Mouse (Mus musculus) midbrain, embryonic 11.5 days (tissue): Measurements from ENCODE around the gene Rftn2. TPM values are rescaled to one million over a fixed set of nuclear protein-coding genes. Genes with fewer than 3 reads are reported as not detected.

Experiments used
- ATAC-seq: fragments of 200-750 bp; cut with Nextera tagmentation; 2 replicates; pipeline ENCODE4 v1.8.0; 2017; ENCODE audit warnings: moderate TSS enrichment, moderate library complexity; ENCODE audit not compliant: low FRiP score
- DNase-seq: peaks from one replicate; pipeline ENCODE4 v3.0.0; 2015; ENCODE audit warnings: low spot score; ENCODE audit errors: missing footprints
- H3K27ac ChIP-seq: fragments of 300-500 bp; sonication (generic); 2 replicates; pipeline ENCODE4 v1.5.1; 2014; ENCODE audit warnings: low read depth, low read length
- H3K27me3 ChIP-seq: fragments of 300-500 bp; sonication (generic); 2 replicates; pipeline ENCODE4 v1.6.1; 2014; ENCODE audit warnings: mild to moderate bottlenecking, low read length, moderate library complexity, mixed read lengths; ENCODE audit not compliant: control insufficient read depth, insufficient read depth
- H3K36me3 ChIP-seq: fragments of 300-500 bp; sonication (generic); 2 replicates; pipeline ENCODE4 v1.6.1; 2014; ENCODE audit warnings: mild to moderate bottlenecking, low read length, moderate library complexity, mixed read lengths; ENCODE audit not compliant: control insufficient read depth, insufficient read depth
- H3K4me1 ChIP-seq: fragments of 300-500 bp; sonication (generic); 2 replicates; pipeline ENCODE4 v1.6.1; 2014; ENCODE audit warnings: low read length; ENCODE audit not compliant: control insufficient read depth, insufficient read depth
- H3K4me2 ChIP-seq: fragments of 300-500 bp; sonication (generic); 2 replicates; pipeline ENCODE4 v1.6.1; 2014; ENCODE audit warnings: mild to moderate bottlenecking, moderate library complexity
- H3K4me3 ChIP-seq: fragments of 300-500 bp; sonication (generic); 2 replicates; pipeline ENCODE4 v1.5.1; 2014; ENCODE audit warnings: low read depth, low read length
- H3K9ac ChIP-seq: fragments of 300-500 bp; sonication (generic); 2 replicates; pipeline ENCODE4 v1.6.1; 2014; ENCODE audit warnings: low read length
- H3K9me3 ChIP-seq: fragments of 300-500 bp; sonication (generic); 2 replicates; pipeline ENCODE4 v1.6.1; 2016; ENCODE audit warnings: low read length; ENCODE audit not compliant: control insufficient read depth
- WGBS: fragments of 180-500 bp; shearing (Covaris S2); extraction: QIAGEN DNeasy Blood & Tissue Kit; methylation state at CpG from one replicate; pipeline ENCODE4 v1.1.7; 2014; 5-methylcytosine and 5-hydroxymethylcytosine counted together
- polyA plus RNA-seq: library from polyadenylated mRNA; unstranded; fragments of >200 nt; fragmentation: Nextera tagmentation; extraction: Ambion mirVana; gene quantifications from 2 replicates; pipeline ENCODE4 v1.2.1, GENCODE M21; 2014

The Rftn2 gene
- 6.4 and 7.3 TPM in 2 replicates for polyA plus RNA-seq

DNA sequence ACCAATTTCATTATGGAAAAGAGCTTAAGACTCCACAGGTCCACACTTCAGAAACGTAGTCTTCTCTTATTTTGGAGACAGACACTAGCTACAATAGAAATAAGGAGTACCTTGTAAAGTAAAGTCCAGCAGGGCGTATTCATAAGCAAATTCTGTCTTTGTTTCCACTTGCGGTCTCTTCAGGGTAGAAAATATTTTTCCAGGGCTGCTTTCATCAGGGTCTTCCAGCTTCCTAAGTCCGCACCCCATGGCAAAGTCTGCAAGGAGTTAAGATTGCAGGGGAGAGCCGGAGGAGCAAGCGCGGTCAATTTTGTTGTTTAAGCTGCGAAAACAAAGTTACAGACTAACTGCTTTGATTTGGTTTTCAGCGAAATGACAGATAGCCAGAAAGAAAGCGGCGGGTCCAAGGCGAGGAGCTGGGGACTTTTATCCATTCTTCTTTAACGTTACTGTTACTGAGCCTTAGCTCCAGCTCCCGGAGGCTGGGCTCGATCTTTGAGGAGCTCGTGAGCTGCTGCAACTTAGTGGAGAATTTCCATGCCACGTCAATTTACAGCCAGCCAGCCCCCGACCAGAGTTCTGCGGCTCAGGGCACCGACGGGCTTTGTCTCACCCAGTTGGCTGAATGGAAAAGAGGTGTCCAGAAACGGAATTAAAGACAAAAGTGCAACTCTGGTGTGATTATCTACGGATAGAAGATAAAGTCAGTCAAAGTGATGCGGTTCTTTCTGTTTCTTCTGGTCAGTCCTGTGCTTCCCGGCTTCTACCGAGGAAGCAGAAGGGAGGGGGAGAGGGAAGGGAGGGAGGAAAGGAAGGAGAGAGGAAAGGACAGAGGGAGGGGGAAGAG, at the start of gene Rftn2:
TSS of gene Rftn2 (minus strand) at position 772 of the 847 bp plus-strand sequence.
- no peaks in the 10 kb centered on the region for H3K36me3 ChIP-seq
- H3K4me1 ChIP-seq, result peaks cover 2% of the 10 kb centered on the region; the same call in 1 of the 2 replicates
- DNase-seq, result peak; percentile 94
- peak within 1 kb of the TSS; percentile 56 for H3K9ac ChIP-seq
- WGBS, result 1% methylated on average over 26 of the region's 26 CpGs
- peak; percentile 73; the same call in 1 of the 2 replicates for ATAC-seq
- H3K9me3 ChIP-seq, result no peaks in the 10 kb centered on the region
- H3K4me3 ChIP-seq, result peak within 1 kb of the TSS; percentile 34
- no peaks in the 10 kb centered on the region for H3K27me3 ChIP-seq
- H3K4me2 ChIP-seq, result peak within 1 kb of the TSS; percentile 64
- no peak within 1 kb of the TSS; the same call in 1 of the 2 replicates for H3K27ac ChIP-seq

DNA sequence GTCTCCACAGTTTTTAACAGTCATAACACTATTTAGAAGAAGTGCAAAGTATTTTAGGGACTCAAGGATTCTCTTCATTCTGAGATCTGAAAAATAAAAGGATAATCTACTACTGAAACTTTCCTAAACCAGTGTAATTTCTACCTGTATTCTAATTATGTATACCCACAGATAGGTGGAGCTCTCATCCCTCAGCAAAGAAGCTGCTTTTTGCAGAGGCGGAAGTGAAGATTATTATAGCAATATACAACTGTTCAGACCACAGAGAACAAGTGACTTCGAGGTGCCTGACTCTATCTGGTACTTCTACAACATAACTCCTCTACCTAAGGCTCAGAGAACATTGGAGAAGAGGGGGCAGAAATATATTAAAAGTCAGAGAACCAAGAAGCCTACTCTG, 38.9 kb upstream of the Rftn2 start:
- WGBS, result 71% methylated on average over 2 of the region's 2 CpGs
- H3K4me1 ChIP-seq, result no peaks in the 10 kb centered on the region
- no peak overlapping the region for H3K27ac ChIP-seq
- DNase-seq (no peak), ATAC-seq (no peak)
- no peaks in the 10 kb centered on the region for H3K36me3 ChIP-seq
- no peaks in the 10 kb centered on the region for H3K27me3 ChIP-seq
- no peak overlapping the region for H3K9ac ChIP-seq
- no peak overlapping the region for H3K4me3 ChIP-seq
- H3K9me3 ChIP-seq, result no peaks in the 10 kb centered on the region
- H3K4me2 ChIP-seq, result no peak overlapping the region

DNA sequence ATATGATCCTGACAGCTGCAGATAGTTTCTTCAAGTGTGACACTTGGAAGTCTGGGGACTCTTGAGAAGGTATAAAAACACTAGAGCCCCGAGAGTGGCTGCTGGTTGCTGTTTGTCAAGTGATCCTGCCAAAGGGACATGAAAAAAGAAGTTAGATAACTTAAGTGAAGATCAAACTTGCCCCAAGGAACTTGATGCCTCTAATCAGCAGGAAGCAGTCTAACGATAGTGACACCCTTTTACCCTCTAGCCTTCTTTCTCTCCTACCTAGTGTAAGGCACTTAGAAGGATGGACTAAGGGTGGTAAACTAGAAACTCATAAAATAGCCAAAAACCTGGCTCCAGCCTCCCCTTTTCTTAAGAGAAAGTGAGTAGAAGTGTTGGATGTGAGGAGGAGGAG, 37.8 kb upstream of the Rftn2 start:
- no peaks in the 10 kb centered on the region for H3K4me1 ChIP-seq
- no peak overlapping the region for H3K4me3 ChIP-seq
- H3K27me3 ChIP-seq, result no peaks in the 10 kb centered on the region
- H3K4me2 ChIP-seq, result no peak overlapping the region
- DNase-seq (no peak), ATAC-seq (no peak)
- no peak overlapping the region for H3K27ac ChIP-seq
- H3K36me3 ChIP-seq, result no peaks in the 10 kb centered on the region
- no peaks in the 10 kb centered on the region for H3K9me3 ChIP-seq
- 72% methylated on average over 2 of the region's 2 CpGs for WGBS
- H3K9ac ChIP-seq, result no peak overlapping the region

DNA sequence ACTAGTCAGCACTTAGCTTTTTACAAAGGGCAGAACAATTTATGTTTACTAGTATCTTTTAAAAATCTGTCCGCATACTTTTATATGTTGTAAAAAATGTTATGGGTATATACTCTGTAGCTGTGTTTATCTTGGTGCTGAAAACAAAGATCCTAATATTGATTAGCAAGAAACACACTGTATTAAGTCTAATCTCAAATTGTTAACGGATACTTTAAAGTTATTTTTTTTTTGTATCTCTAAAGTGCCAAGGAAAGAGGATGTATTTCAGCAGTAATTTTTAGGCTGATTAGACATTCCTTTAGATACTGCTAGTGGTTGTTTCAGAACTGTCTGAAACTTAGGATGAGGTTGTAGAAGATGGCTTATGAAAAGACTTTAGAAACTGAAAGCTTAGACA, 19.8 kb upstream of the Rftn2 start:
- DNase-seq, result no peak
- 88% methylated on average over 2 of the region's 2 CpGs for WGBS
- H3K9me3 ChIP-seq, result no peaks in the 10 kb centered on the region
- H3K4me2 ChIP-seq, result no peak overlapping the region
- no peak for ATAC-seq
- H3K4me3 ChIP-seq, result no peak overlapping the region
- no peaks in the 10 kb centered on the region for H3K27me3 ChIP-seq
- H3K27ac ChIP-seq, result no peak overlapping the region
- no peaks in the 10 kb centered on the region; the same call in 1 of the 2 replicates for H3K36me3 ChIP-seq
- no peak overlapping the region for H3K9ac ChIP-seq
- no peaks in the 10 kb centered on the region for H3K4me1 ChIP-seq

DNA sequence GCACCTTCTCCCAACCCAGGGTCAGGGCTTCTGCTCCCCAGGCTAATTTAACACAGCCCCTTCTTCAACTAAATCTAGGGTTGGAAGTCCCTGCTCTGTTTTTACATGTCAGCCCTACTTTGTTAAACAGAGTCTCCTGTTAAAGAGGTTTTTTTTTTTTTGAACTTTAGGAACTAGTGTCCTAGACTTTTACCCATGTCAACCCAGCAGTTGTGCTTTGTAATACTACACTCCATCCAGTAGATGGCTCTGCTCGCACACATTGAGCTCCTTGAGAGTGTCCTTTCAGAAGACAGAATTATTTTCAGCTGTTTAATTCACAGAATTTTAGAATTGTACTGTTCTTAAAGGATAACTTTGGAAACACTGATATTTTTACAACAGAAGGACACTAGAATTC, 12.7 kb upstream of the Rftn2 start:
- Histone ChIP-seq H3K27ac (no peak overlapping the region), H3K4me1 (peaks cover 13% of the 10 kb centered on the region), H3K4me3 (no peak overlapping the region), H3K36me3 (no peaks in the 10 kb centered on the region; the same call in 1 of the 2 replicates), H3K4me2 (peak overlapping the region; percentile 81), H3K27me3 (no peaks in the 10 kb centered on the region), H3K9me3 (no peaks in the 10 kb centered on the region), H3K9ac (no peak overlapping the region)
- ATAC-seq (no peak), DNase-seq (peak; percentile 94)
- 5% methylated on average over 1 of the region's 1 CpGs for WGBS

DNA sequence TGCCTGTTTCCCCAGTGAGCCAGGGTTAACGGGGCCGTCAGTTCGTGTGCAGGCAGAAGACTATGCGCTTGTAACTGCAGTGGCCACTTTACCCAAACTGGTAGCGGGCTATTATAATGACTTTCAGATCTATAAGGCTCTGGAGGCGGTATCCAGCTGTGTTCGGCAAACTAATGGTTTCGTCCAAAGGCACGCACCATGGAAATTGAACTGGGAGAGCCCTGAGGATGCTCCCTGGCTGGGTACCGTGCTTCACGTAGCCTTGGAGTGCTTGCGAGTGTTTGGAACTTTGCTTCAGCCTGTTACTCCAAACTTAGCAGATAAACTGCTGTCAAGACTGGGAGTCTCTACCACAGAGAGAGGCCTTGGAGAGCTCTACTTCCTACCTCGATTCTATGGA, 11.9 kb upstream of the Rftn2 start:
- Histone ChIP-seq H3K4me1 (peaks cover 13% of the 10 kb centered on the region), H3K9me3 (no peaks in the 10 kb centered on the region), H3K4me3 (peak overlapping the region; percentile 66), H3K9ac (peak overlapping the region; percentile 70), H3K27ac (no peak overlapping the region), H3K4me2 (peak overlapping the region; percentile 81), H3K36me3 (no peaks in the 10 kb centered on the region; the same call in 1 of the 2 replicates), H3K27me3 (no peaks in the 10 kb centered on the region)
- WGBS, result 35% methylated on average over 13 of the region's 13 CpGs
- no peak for ATAC-seq
- DNase-seq, result no peak

DNA sequence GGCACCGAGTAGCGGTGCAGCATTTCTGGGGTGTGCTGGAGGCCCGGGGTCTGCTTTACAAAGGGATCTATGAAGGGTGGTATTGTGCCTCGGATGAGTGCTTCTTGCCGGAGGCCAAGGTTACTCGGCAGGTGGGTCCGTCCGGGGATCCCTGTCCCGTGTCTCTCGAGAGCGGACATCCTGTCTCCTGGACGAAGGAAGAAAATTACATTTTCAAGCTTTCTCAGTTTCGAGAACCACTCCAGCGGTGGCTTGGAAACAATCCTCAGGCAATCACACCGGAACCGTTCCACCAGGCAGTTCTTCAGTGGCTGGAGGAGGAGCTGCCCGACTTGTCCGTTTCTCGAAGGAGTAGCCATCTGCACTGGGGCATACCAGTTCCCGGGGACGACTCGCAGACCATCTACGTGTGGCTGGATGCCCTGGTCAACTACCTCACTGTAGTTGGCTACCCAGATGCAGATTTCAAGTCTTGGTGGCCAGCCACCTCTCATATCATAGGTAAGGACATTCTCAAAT, 11.1 kb upstream of the Rftn2 start:
- peak; percentile 92 for DNase-seq
- Histone ChIP-seq H3K27ac (no peak overlapping the region), H3K9me3 (no peaks in the 10 kb centered on the region), H3K4me2 (peak overlapping the region; percentile 81), H3K4me3 (peak overlapping the region; percentile 66), H3K9ac (peak overlapping the region; percentile 70), H3K27me3 (no peaks in the 10 kb centered on the region), H3K36me3 (no peaks in the 10 kb centered on the region; the same call in 1 of the 2 replicates), H3K4me1 (peaks cover 13% of the 10 kb centered on the region)
- ATAC-seq, result 0 out of 2 replicates have a peak, but pooled peaks have one; percentile 6
- under 1% methylated on average over 23 of the region's 23 CpGs for WGBS

DNA sequence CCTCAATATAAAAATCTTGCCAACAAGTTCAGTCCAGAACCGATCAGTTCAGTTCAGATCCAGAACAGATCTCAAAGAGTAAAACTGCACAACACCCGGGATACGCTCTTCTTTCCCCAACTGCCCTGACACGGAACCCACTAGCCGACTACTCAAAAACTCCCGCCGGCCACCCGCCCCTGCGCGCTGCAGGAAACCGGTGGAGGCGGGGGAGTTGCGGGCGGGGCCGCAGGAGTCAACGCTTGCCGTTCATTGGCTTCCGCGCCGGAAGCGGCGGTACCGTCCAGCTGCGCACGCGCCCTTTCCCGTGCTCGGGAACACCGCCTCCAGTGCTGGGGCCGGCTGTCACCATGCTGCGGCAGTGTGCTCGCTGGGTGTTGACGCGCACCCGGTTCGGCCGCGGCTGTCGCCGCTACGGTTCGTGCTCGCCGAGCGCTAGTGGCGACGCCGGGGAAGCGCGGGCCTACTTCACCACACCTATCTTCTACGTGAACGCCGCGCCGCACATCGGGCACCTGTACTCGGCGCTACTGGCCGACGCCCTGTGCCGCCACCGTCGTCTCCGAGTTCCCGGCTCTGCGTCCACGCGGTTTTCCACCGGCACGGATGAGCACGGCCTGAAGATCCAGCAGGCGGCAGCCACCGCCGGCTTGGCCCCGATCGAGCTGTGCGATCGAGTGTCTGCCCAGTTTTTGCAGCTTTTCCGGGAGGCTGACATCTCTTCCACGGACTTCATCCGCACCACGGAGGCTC, 10.5 kb upstream of the Rftn2 start, which contains the start of gene Mars2:
TSS of gene Mars2 (plus strand) at position 288 of the 753 bp plus-strand sequence.
- peak within 1 kb of the TSS; percentile 81 for H3K4me2 ChIP-seq
- no peaks in the 10 kb centered on the region for H3K27me3 ChIP-seq
- under 1% methylated on average over 82 of the region's 82 CpGs for WGBS
- H3K9ac ChIP-seq, result peak within 1 kb of the TSS; percentile 70
- DNase-seq, result peak; percentile 99
- peak within 1 kb of the TSS; percentile 66 for H3K4me3 ChIP-seq
- peaks cover 13% of the 10 kb centered on the region for H3K4me1 ChIP-seq
- H3K9me3 ChIP-seq, result no peaks in the 10 kb centered on the region
- H3K36me3 ChIP-seq, result no peaks in the 10 kb centered on the region
- peak within 1 kb of the TSS; percentile 40; the same call in 1 of the 2 replicates for H3K27ac ChIP-seq
- peak; percentile 98 for ATAC-seq
